Comparison of ENCODE assay signal across 8 mouse cellular contexts in genomic region chr12:12509164-12509937, GRCm38 (mm10).
A peak's percentile ranks its signal among the peaks of the same experiment; 100 is the strongest.
DNase-seq lines count a peak whose midpoint lies in the region; ATAC-seq lines count a peak whose summit lies in the region.

No protein-coding gene starts in this region.

- H3K4me3 ChIP-seq in heart, embryonic 11.5 days (ENCODE audit: low read depth, low read length) = no peak overlapping the region

- DNase-seq in embryo, embryonic 10 days (ENCODE audit: low spot score) = peak; percentile 27
- no peak for DNase-seq in embryo, embryonic 10.5 days (ENCODE audit: low spot score)
- DNase-seq in kidney, postnatal 14 days = peak; percentile 80
- DNase-seq in lung, postnatal 10 days = peak; percentile 71
- no peak for DNase-seq in layer of hippocampus, postnatal 36 days
- DNase-seq in layer of hippocampus, adult 18-20 months (ENCODE audit: low spot score in 2 of 2) = no peak
- DNase-seq in layer of hippocampus, adult 11-12 months (ENCODE audit: low spot score) = no peak

- no peak overlapping the region for H3K9ac ChIP-seq in heart, embryonic 11.5 days (ENCODE audit: low read depth, low read length)

- no peak for ATAC-seq in heart, embryonic 11.5 days (replicated peaks; ENCODE audit: insufficient number of reproducible peaks, low FRiP score, low TSS enrichment)

- H3K27me3 ChIP-seq in heart, embryonic 11.5 days (ENCODE audit: control insufficient read depth, insufficient read depth, low read length) = no peaks in the 10 kb centered on the region

- H3K4me2 ChIP-seq in heart, embryonic 11.5 days = no peak overlapping the region

- H3K36me3 ChIP-seq in heart, embryonic 11.5 days (ENCODE audit: control insufficient read depth, insufficient read depth, low read length) = no peaks in the 10 kb centered on the region

- peaks cover 10% of the 10 kb centered on the region for H3K4me1 ChIP-seq in heart, embryonic 11.5 days (ENCODE audit: control insufficient read depth, insufficient read depth, low read length)

- H3K27ac ChIP-seq in heart, embryonic 11.5 days (ENCODE audit: low read depth, low read length) = 0 out of 2 replicates have a peak overlapping the region, but pooled peaks have one; percentile 47

- H3K9me3 ChIP-seq in heart, embryonic 11.5 days (replicated peaks; ENCODE audit: control insufficient read depth, low read length) = no peaks in the 10 kb centered on the region

- WGBS in heart, embryonic 11.5 days (ENCODE audit: insufficient replicate concordance) = 25% methylated on average over 9 of the region's 9 CpGs

Comparison
In these comparisons a context has a peak if more than half of its experiments do, and no peak if none do; other contexts are left out.
1. DNase-seq: peak in embryo, embryonic 10 days (single experiment), kidney, postnatal 14 days (single experiment) and lung, postnatal 10 days (single experiment); none in embryo, embryonic 10.5 days (single experiment), layer of hippocampus, postnatal 36 days (0 of 2), layer of hippocampus, adult 18-20 months (0 of 2) and layer of hippocampus, adult 11-12 months (single experiment).